Mouse (Mus musculus) small intestine, adult 2 months (tissue): ENCODE data around the gene Cenpm. TPM values are rescaled to one million over a fixed set of nuclear protein-coding genes. Genes with fewer than 3 reads are reported as not detected.

Source experiments
- H3K27ac ChIP-seq: fragments of 200-500 bp; 2 replicates; pipeline ENCODE4 v1.5.1; 2012; ENCODE audit warnings: low read depth, low read length, control low read depth, inconsistent platforms; ENCODE audit not compliant: insufficient read depth
- H3K27me3 ChIP-seq: fragments of 200-500 bp; 2 replicates; pipeline ENCODE4 v1.6.1; 2012; ENCODE audit warnings: mild to moderate bottlenecking, moderate library complexity, low read length, inconsistent platforms; ENCODE audit not compliant: control insufficient read depth, insufficient read depth
- H3K36me3 ChIP-seq: fragments of 200-500 bp; 2 replicates; pipeline ENCODE4 v1.6.1; 2012; ENCODE audit warnings: mild to moderate bottlenecking, low read length, control low read depth, inconsistent platforms; ENCODE audit not compliant: control insufficient read depth, insufficient read depth
- H3K4me1 ChIP-seq: fragments of 200-500 bp; 2 replicates; pipeline ENCODE4 v1.6.1; 2012; ENCODE audit warnings: low read length, inconsistent platforms, mixed read lengths; ENCODE audit not compliant: control insufficient read depth, insufficient read depth, insufficient read length
- H3K4me3 ChIP-seq: fragments of 200-500 bp; 2 replicates; pipeline ENCODE4 v1.5.1; 2012; ENCODE audit warnings: low read depth, mild to moderate bottlenecking, control low read depth, inconsistent platforms, low read length, moderate library complexity
- CTCF ChIP-seq: fragments of 200-500 bp; IDR thresholded peaks from 2 replicates; pipeline ENCODE4 v1.5.1; 2012; ENCODE audit warnings: low read depth, mild to moderate bottlenecking, control low read depth, inconsistent platforms, low read length, moderate library complexity, mixed read lengths; ENCODE audit not compliant: insufficient replicate concordance, insufficient read length; ENCODE audit errors: extremely low read depth
- POLR2A ChIP-seq: fragments of 200-500 bp; IDR thresholded peaks from 2 replicates; pipeline ENCODE4 v1.6.1; 2012; ENCODE audit warnings: low read depth, mild to moderate bottlenecking, control low read depth, inconsistent platforms, low read length, moderate library complexity
- WGBS: fragments of 180-500 bp; shearing (Covaris S2); methylation state at CpG from one replicate; pipeline ENCODE4 v1.1.7; 2018; 5-methylcytosine and 5-hydroxymethylcytosine counted together
- polyA plus RNA-seq: library from polyadenylated mRNA; depleted of rRNA; stranded (reverse); fragments of >200 nt; gene quantifications from 2 replicates; pipeline ENCODE4 v1.2.3, GENCODE M21; 2012; rRNA removed

Cenpm gene
- polyA plus RNA-seq, 1 experiment: 16.4 TPM

DNA sequence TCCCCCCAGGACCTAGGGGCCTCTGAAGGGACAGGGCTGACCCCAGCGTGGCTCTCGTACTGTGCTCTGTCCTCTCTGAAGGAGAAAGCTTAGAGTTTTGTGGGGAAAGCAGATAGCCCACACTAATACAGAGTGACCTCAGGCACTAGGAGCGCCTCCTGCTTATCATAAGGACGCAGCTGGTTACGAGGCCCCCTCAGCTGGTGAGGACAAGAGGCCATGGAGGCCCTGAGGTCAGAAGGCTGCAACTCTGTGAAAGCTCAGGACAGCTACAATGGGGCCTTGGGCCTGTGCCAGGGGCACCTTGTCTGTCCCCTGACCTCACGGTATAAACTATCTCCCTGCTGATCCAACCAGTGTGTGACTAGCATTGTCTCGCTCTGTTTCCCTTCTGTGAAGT, 60.4 kb downstream of the Cenpm start:
- Histone ChIP-seq H3K4me3 (no peak overlapping the region), H3K27ac (no peak overlapping the region)

More for the DNA sequence above, 60.4 kb downstream of the Cenpm start:
- no peak for TF ChIP-seq POLR2A
- TF ChIP-seq CTCF: no peak
- H3K4me1 ChIP-seq: no peaks in the 10 kb centered on the region
- WGBS: 89% methylated on average over 7 of the region's 7 CpGs
- H3K27me3 ChIP-seq: no peaks in the 10 kb centered on the region
- peaks cover 88% of the 10 kb centered on the region for H3K36me3 ChIP-seq

Other genes starting within 250 kb of the Cenpm start
- gene Desi1, start 210.9 kb downstream of the Cenpm start, polyA plus RNA-seq: 16.3 and 25.4 TPM in 2 replicates
- gene Snu13, start 197.2 kb downstream of the Cenpm start, polyA plus RNA-seq: 24.6 and 25.7 TPM in 2 replicates
- not detected in 2 replicates for gene 4930407I10Rik, start 185.6 kb downstream of the Cenpm start, polyA plus RNA-seq
- 0.04 and 0.05 TPM in 2 replicates for gene Mei1, start 174.8 kb downstream of the Cenpm start, polyA plus RNA-seq
- gene Ccdc134, start 116.8 kb downstream of the Cenpm start, polyA plus RNA-seq: 5.6 and 6.9 TPM in 2 replicates
- gene Srebf2, start 97.6 kb downstream of the Cenpm start, polyA plus RNA-seq: 144 and 240 TPM in 2 replicates
- gene Shisa8, start 31.9 kb downstream of the Cenpm start, polyA plus RNA-seq: 0.38 and 2.6 TPM in 2 replicates
- 6.3 and 14.1 TPM in 2 replicates for gene Tnfrsf13c, start 20.4 kb downstream of the Cenpm start, polyA plus RNA-seq
- gene 1500009C09Rik, start 7.6 kb upstream of the Cenpm start, polyA plus RNA-seq: 0.19 and 0.37 TPM in 2 replicates
- gene Sept3, start 30.1 kb upstream of the Cenpm start, polyA plus RNA-seq: 0.24 and 0.52 TPM in 2 replicates
- not detected in 2 replicates for gene Wbp2nl, start 54.2 kb upstream of the Cenpm start, polyA plus RNA-seq
- gene Naga, start 94.2 kb upstream of the Cenpm start, polyA plus RNA-seq: 83.2 and 196 TPM in 2 replicates
- gene Pheta2, start 94.2 kb upstream of the Cenpm start, polyA plus RNA-seq: 0.42 and 0.56 TPM in 2 replicates
- 200 and 394 TPM in 2 replicates for gene Smdt1, start 94.2 kb upstream of the Cenpm start, polyA plus RNA-seq
- gene Ndufa6, start 109.6 kb upstream of the Cenpm start, polyA plus RNA-seq: 410 and 669 TPM in 2 replicates
- gene Cyp2d22, start 135.5 kb upstream of the Cenpm start, polyA plus RNA-seq: 18.5 and 67.5 TPM in 2 replicates
- gene Cyp2d11, start 149.3 kb upstream of the Cenpm start, polyA plus RNA-seq: not detected in 2 replicates
- 0.16 and 0.77 TPM in 2 replicates for gene Cyp2d10, start 162.4 kb upstream of the Cenpm start, polyA plus RNA-seq
- 0.09 TPM in 1 of 2 replicates, not detected in the other for gene Cyp2d9, start 188.7 kb upstream of the Cenpm start, polyA plus RNA-seq